Mouse (Mus musculus) liver, adult 2 months (tissue): ENCODE measurements around the gene Spin1. TPM values are rescaled to one million over a fixed set of nuclear protein-coding genes. Genes with fewer than 3 reads are reported as not detected.
A peak's percentile ranks its signal among the peaks of the same experiment; 100 is the strongest.

Source experiments
- DNase-seq: peaks from one replicate; pipeline ENCODE4 v3.0.0-alpha.2; 2011; ENCODE audit warnings: low read depth, low spot score; ENCODE audit errors: extremely low read depth
- H3K27ac ChIP-seq: fragments of 200-500 bp; replicated peaks from 2 replicates; pipeline ENCODE4 v1.5.1; 2012; ENCODE audit warnings: low read depth, mild to moderate bottlenecking, control low read depth, inconsistent platforms, low read length; ENCODE audit not compliant: insufficient read depth
- H3K27me3 ChIP-seq: fragments of 200-500 bp; 2 replicates; pipeline ENCODE4 v1.6.1; 2012; ENCODE audit warnings: mild to moderate bottlenecking, moderate library complexity, low read length, inconsistent platforms; ENCODE audit not compliant: control insufficient read depth, insufficient read depth
- H3K36me3 ChIP-seq: fragments of 200-500 bp; 2 replicates; pipeline ENCODE4 v1.6.1; 2012; ENCODE audit warnings: low read length, inconsistent platforms; ENCODE audit not compliant: control insufficient read depth, insufficient read depth
- H3K4me1 ChIP-seq: fragments of 200-500 bp; 2 replicates; pipeline ENCODE4 v1.6.1; 2011; ENCODE audit warnings: low read length; ENCODE audit not compliant: control insufficient read depth, insufficient read depth
- H3K4me3 ChIP-seq: fragments of 200-500 bp; 2 replicates; pipeline ENCODE4 v1.5.1; 2011; ENCODE audit warnings: low read depth, mild to moderate bottlenecking, control low read depth, low read length, moderate library complexity; ENCODE audit not compliant: insufficient read depth
- H3K79me2 ChIP-seq: fragments of 200-500 bp; 2 replicates; pipeline ENCODE4 v1.6.1; 2012; ENCODE audit warnings: inconsistent platforms, mild to moderate bottlenecking, low read length, moderate library complexity; ENCODE audit not compliant: control insufficient read depth, insufficient read depth
- H3K9ac ChIP-seq: fragments of 200-500 bp; 2 replicates; pipeline ENCODE4 v1.6.1; 2012; ENCODE audit warnings: low read depth, mild to moderate bottlenecking, control low read depth, inconsistent platforms, low read length
- CTCF ChIP-seq: fragments of 200-500 bp; IDR thresholded peaks from 2 replicates; pipeline ENCODE4 v1.5.1; 2011; ENCODE audit warnings: low read depth, low read length, control low read depth
- POLR2A ChIP-seq: fragments of 200-500 bp; IDR thresholded peaks from 2 replicates; pipeline ENCODE4 v1.6.1; 2011; ENCODE audit warnings: low read length, control low read depth; ENCODE audit not compliant: insufficient read depth; ENCODE audit errors: extremely low read depth
- WGBS: fragments of 180-500 bp; shearing (Covaris S2); methylation state at CpG from one replicate; pipeline ENCODE4 v1.1.7; 2018; 5-methylcytosine and 5-hydroxymethylcytosine counted together
- polyA plus RNA-seq: library from polyadenylated mRNA; depleted of rRNA; stranded (reverse); fragments of >200 nt; gene quantifications from 2 replicates; pipeline ENCODE4 v1.2.3, GENCODE M21; 2012
- total RNA-seq: library from RNA; depleted of rRNA; stranded (reverse); fragments of >200 nt; gene quantifications from 2 replicates; pipeline ENCODE4 v1.2.3, GENCODE M21; 2014

The Spin1 gene
- total and polyA plus RNA-seq, 2 experiments = 17.1 to 39.5 TPM

- WGBS = 21% methylated on average over 5 of the region's 5 CpGs
- peak overlapping the region; percentile 68 for H3K27ac ChIP-seq
- H3K4me1 ChIP-seq = peaks cover 16% of the 10 kb centered on the region
- no peaks in the 10 kb centered on the region for H3K36me3 ChIP-seq
- H3K4me3 ChIP-seq = no peak overlapping the region
- no peaks in the 10 kb centered on the region for H3K27me3 ChIP-seq
- 0 out of 2 replicates have a peak overlapping the region, but pooled peaks have one; percentile 6 for H3K9ac ChIP-seq
- no peaks in the 10 kb centered on the region for H3K79me2 ChIP-seq
- peak; percentile 69 for DNase-seq
- TF ChIP-seq POLR2A (no peak), CTCF (no peak)
Observed at GRCm38 (mm10) chr13:51090105-51090661, 10.5 kb upstream of the Spin1 start.

- Histone ChIP-seq H3K9ac (no peak overlapping the region; the same call in 1 of the 2 replicates), H3K27me3 (no peaks in the 10 kb centered on the region), H3K27ac (peak overlapping the region; percentile 85), H3K4me1 (peaks cover 17% of the 10 kb centered on the region), H3K36me3 (no peaks in the 10 kb centered on the region), H3K79me2 (no peaks in the 10 kb centered on the region), H3K4me3 (no peak overlapping the region)
- DNase-seq = peak; percentile 88
- TF ChIP-seq POLR2A (no peak), CTCF (no peak)
- 36% methylated on average over 5 of the region's 5 CpGs for WGBS
Observed at GRCm38 (mm10) chr13:51093430-51093829, 7.2 kb upstream of the Spin1 start.

GRCm38 (mm10) chr13:51094323-51095195 is 6.1 kb upstream of the Spin1 start:
- no peak for TF ChIP-seq CTCF
- TF ChIP-seq POLR2A = no peak
- no peaks in the 10 kb centered on the region; the same call in 1 of the 2 replicates for H3K79me2 ChIP-seq
- H3K27ac ChIP-seq = peak overlapping the region; percentile 85
- no peaks in the 10 kb centered on the region for H3K27me3 ChIP-seq
- peak; percentile 71 for DNase-seq
- no peaks in the 10 kb centered on the region for H3K36me3 ChIP-seq
- peaks cover 19% of the 10 kb centered on the region for H3K4me1 ChIP-seq
- 55% methylated on average over 16 of the region's 16 CpGs for WGBS
- no peak overlapping the region for H3K9ac ChIP-seq
- H3K4me3 ChIP-seq = no peak overlapping the region

- no peak for DNase-seq
- Histone ChIP-seq H3K9ac (no peak overlapping the region), H3K4me1 (peaks cover 19% of the 10 kb centered on the region), H3K79me2 (no peaks in the 10 kb centered on the region; the same call in 1 of the 2 replicates), H3K4me3 (no peak overlapping the region), H3K36me3 (no peaks in the 10 kb centered on the region), H3K27ac (peak overlapping the region; percentile 71), H3K27me3 (no peaks in the 10 kb centered on the region)
- no peak for TF ChIP-seq POLR2A
- no peak for TF ChIP-seq CTCF
- 81% methylated on average over 7 of the region's 7 CpGs for WGBS
Observed at GRCm38 (mm10) chr13:51095196-51095715, 5.4 kb upstream of the Spin1 start.

- H3K9ac ChIP-seq = no peak overlapping the region
- no peak for DNase-seq
- TF ChIP-seq POLR2A = no peak
- no peak for TF ChIP-seq CTCF
- H3K36me3 ChIP-seq = no peaks in the 10 kb centered on the region
- H3K27me3 ChIP-seq = no peaks in the 10 kb centered on the region
- H3K79me2 ChIP-seq = peaks cover 7% of the 10 kb centered on the region; the same call in 1 of the 2 replicates
- no peak overlapping the region for H3K4me3 ChIP-seq
- H3K27ac ChIP-seq = no peak overlapping the region
- 95% methylated on average over 6 of the region's 6 CpGs for WGBS
- peaks cover 17% of the 10 kb centered on the region for H3K4me1 ChIP-seq
Observed at GRCm38 (mm10) chr13:51096644-51097043, 4.0 kb upstream of the Spin1 start.
